Mouse (Mus musculus) kidney, postnatal 25 days (tissue): Measurements from ENCODE around the gene Pla2g1b.

Experiments
- DNase-seq, 2 experiments: peaks; one replicate each; pipeline ENCODE4 v3.0.0; 2021; ENCODE audit warnings: mixed read lengths in 2 of 2

Pla2g1b gene

DNA sequence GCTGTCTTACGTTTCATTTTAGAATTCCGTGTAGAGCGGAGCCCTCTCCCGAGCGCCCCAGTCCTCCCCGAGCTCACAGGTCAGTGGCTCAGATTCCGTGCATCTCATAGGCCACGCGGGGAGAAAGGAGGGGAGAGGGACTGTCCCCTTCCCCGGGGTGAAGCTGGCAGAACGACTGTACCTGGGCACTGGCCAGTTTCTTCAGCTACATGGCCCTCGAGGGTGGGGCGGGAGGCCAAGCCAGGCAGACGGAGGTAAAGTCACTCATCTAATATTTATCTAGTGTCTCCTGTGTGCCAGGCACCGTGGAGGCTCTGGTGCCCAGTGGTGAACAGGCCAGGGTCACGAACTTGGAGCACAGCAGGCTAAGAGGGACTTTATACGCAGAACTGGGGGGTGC is 19.0 kb upstream of the Pla2g1b start:
- DNase-seq: no peak

GRCm38 (mm10) chr5:115449247-115449646 is 16.8 kb upstream of the Pla2g1b start:
- no peak for DNase-seq

DNA sequence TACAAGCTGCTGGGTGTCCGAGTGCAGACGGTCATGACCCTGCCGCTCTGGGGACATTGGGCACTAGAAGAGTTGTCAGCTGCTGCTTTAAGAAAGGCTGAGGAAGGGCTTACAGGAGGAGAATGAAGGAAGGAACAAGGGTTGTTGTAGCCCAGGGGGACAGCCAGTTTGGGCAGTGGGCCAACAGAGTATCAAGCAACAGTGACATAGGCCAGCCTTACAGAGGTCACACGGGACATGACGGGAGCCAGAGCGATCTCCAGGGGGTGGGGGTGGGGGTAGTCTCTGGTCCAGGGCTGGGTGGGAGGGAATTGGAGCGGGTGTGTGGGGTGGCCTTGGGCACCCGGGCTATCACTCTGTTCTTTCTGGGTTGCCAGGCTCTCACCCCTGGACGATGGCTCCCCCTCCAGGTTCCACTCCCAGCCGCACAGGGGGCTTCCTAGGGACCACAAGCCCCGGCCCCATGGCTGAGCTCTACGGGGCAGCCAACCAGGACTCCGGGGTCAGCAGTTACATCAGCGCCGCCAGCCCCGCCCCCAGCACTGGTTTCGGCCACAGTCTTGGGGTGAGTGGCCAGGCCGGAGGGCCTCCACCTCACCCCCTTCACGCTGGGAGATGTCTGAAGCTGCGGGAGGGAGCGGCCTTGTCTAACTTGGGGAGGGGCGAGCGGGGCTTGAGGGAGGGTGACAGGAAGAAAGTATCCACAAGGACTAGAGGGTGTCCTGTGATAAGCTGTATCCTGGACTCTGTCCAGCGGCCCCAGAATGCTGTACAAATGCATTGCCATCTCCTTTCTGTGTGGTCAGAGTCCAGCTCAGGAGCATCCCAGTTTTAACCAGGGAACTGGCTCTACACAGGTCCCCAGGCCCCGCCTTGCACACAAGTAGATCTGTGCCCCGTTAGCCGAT is 15.4 kb upstream of the Pla2g1b start:
- no peak for DNase-seq

- no peak for DNase-seq
Measured at GRCm38 (mm10) chr5:115454422-115455090, 11.5 kb upstream of the Pla2g1b start.

GRCm38 (mm10) chr5:115455838-115456237 is 10.2 kb upstream of the Pla2g1b start:
- DNase-seq: no peak

- no peak for DNase-seq
Measured at GRCm38 (mm10) chr5:115458918-115459317, 7.1 kb upstream of the Pla2g1b start.

- DNase-seq: no peak
Measured at GRCm38 (mm10) chr5:115464408-115465115, 1.5 kb upstream of the Pla2g1b start.

DNA sequence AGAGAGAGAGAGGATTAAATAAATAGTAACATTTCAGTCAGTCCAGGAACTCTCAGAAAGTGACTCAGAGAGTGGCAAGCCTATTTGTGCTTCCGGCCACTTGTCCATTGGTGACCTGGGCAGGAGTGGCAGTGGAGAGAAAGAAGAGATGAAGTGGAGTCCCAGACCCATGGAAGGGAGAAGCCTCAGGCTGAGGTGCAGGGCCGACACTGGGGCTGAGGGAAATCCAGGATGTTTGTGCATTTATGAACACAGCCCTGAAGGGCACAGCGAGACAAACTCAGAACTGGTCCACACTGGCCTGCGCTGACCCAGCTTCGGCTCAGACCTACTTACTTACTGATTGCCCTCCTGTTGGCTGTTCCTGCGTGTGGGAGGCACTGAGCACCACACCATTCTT is 3.7 kb downstream of the Pla2g1b start:
- DNase-seq: peak; percentile 39 to 73

GRCm38 (mm10) chr5:115470766-115471531 is 4.9 kb downstream of the Pla2g1b start:
- peak in 1 of 2 experiments; percentile 77 for DNase-seq

DNA sequence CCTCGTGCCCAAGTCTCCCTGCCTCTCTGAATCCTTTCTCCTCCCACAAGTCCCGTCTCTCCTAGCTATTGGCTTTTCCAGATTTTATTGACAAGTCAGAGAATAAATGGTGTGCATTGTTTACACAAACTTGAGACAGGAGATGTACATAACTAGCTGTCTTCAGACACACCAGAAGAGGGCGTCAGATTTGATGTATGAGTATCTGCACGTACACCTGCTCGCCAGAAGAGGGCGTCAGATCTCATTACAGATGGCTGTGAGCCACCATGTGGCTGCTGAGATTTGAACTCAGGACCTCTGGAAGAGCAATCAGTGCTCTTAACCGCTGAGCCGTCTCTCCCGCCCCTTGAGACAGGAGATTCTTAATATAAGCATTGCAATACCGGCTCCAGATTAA is 7.1 kb downstream of the Pla2g1b start:
- DNase-seq: no peak

- no peak for DNase-seq
Measured at GRCm38 (mm10) chr5:115474174-115474828, 8.2 kb downstream of the Pla2g1b start.

- peak; percentile 75 to 88 for DNase-seq
Measured at GRCm38 (mm10) chr5:115475337-115476106, 9.5 kb downstream of the Pla2g1b start.

DNA sequence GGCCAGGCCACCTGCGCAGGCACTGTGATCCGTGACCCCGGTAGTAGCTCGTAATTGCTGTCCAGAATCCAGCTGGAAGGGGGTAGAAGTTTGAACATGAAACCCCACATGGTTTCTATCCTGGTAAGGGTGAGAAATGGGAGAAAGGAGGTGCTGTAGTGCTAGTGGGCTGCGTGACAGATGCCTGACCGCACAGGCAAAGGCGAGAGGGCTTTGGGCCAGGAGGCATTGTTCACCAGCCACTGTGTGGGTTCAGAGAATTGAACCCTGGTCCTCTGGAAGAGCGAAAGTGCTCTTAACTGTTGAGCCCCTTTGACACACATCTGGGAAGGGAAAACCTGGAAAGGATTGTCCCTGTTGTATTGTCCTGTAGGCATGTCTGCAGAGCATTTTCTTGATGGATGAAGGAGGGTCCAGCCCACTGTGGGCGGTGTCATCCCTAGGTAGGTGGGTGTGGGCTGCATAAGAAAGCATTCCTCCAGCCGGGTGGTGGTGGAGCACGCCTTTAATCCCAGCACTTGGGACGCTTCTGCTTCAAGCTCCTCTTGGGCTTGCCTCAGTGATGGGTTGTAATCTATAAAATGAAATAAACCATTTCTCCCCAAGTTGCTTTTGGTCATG is 10.2 kb downstream of the Pla2g1b start:
- no peak for DNase-seq

- DNase-seq: no peak
Measured at GRCm38 (mm10) chr5:115479561-115479960, 13.5 kb downstream of the Pla2g1b start.

DNA sequence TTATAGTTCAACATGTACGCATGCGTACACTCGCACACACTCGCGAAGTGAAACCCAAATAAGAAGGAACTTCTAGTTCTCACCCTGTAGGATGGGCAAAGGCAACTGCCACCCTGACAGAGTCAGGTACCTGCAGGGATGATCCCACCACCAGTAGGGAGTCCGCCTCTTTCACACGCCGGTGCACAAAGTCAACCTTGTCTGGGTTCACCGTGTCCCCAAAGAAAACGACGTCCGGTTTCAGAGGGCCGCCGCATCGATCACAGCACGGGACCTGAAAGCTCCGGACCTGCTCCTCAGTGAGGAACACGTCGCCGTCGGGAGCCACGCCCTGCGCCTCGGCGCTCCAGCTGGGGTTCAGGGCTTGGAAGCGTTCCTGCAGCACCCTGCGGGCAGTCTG is 14.0 kb downstream of the Pla2g1b start:
- no peak for DNase-seq

- DNase-seq: no peak
Measured at GRCm38 (mm10) chr5:115482390-115483265, 16.6 kb downstream of the Pla2g1b start.

GRCm38 (mm10) chr5:115483385-115483784 is 17.3 kb downstream of the Pla2g1b start:
- no peak for DNase-seq

DNA sequence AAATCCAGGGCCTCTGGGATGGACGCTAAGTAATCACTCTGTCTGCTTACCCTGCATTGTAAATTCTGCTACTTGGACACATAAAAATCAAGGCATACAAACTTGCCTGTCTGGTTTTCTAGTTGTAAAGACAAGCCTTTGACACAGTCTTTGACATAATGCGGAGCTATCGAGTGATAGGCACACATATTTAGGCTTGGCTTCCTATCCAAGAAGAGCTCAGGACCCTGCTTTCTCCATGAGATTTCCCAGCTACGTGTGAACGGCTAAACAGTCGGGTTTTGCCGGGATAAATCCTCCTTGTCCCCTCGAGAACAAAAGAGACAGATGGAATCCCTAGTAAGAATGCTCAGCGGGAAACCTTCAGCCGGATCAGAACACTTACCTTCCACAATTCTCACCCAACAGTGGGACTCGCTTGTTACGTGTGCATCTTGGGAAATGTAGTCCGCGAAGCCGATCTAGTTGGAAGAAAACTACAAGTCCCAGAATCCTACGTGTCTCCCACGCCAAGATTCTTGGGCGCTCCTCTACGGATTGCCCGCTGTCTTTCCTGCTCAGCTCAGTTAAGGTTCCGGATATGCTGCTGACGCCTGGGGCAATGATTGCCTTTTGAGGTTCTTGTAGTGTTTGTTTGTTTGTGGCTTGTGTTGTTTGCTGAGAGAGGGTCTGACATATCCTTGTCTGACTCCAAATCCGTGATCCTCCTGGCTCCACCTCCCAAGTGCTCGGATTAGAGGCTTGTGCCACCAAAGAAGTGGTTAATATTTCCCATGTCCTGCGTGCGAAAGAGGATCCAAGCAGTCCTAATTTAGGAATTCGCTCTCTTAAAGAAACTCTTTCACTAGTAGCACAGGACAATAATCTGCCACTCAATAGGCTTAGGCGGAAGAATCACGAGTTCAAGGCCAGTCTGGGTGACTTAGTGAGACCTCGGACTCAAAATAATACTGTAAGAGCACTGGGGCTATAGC is 18.2 kb downstream of the Pla2g1b start, which contains the start of gene Sirt4:
Gene Sirt4 (minus strand): TSS at position 779 of the 974 bp plus-strand sequence.
- peak; percentile 86 to 92 for DNase-seq
